8 mouse cellular contexts compared by ENCODE assay signal in genomic region chr4:133753375-133754190, GRCm38 (mm10). TPM values are rescaled to one million over a fixed set of nuclear protein-coding genes. Genes with fewer than 3 reads are reported as not detected.
DNase-seq lines count a peak whose midpoint lies in the region; ATAC-seq lines count a peak whose summit lies in the region.

No protein-coding gene starts in this region.

- no peaks in the 10 kb centered on the region for H3K9me3 ChIP-seq in liver, embryonic 11.5 days (ENCODE audit: control insufficient read depth, low read length)
- H3K9me3 ChIP-seq in neural tube, embryonic 14.5 days (ENCODE audit: control insufficient read depth, low read length): no peaks in the 10 kb centered on the region

- peak overlapping the region; percentile 100 for H3K4me3 ChIP-seq in liver, embryonic 11.5 days (ENCODE audit: low read depth, low read length)
- H3K4me3 ChIP-seq in neural tube, embryonic 14.5 days (ENCODE audit: low read depth, low read length): peak overlapping the region; percentile 100

- 0 out of 2 replicates have a peak, but pooled peaks cover 5% of the 10 kb centered on the region for H3K36me3 ChIP-seq in liver, embryonic 11.5 days (ENCODE audit: control insufficient read depth, insufficient read depth, low read length)
- H3K36me3 ChIP-seq in neural tube, embryonic 14.5 days (ENCODE audit: control insufficient read depth, insufficient read depth, low read length): no peaks in the 10 kb centered on the region

- H3K4me2 ChIP-seq in liver, embryonic 11.5 days: peak overlapping the region; percentile 99
- H3K4me2 ChIP-seq in neural tube, embryonic 14.5 days (ENCODE audit: low read depth, low read length): peak overlapping the region; percentile 91

- under 1% methylated on average over 48 of the region's 99 CpGs for WGBS in liver, embryonic 11.5 days
- 1% methylated on average over 39 of the region's 99 CpGs for WGBS in neural tube, embryonic 14.5 days

- peak overlapping the region; percentile 100 for H3K27ac ChIP-seq in liver, embryonic 11.5 days (ENCODE audit: low read depth, low read length)
- H3K27ac ChIP-seq in neural tube, embryonic 14.5 days (ENCODE audit: low read depth, low read length): peak overlapping the region; percentile 100

- H3K9ac ChIP-seq in liver, embryonic 11.5 days (ENCODE audit: low read depth, low read length): peak overlapping the region; percentile 100
- peak overlapping the region; percentile 100 for H3K9ac ChIP-seq in neural tube, embryonic 14.5 days (replicated peaks; ENCODE audit: low read depth, low read length)

- peak; percentile 42 to 67 for DNase-seq in left cerebral cortex, adult 18-20 months (ENCODE audit: low spot score in 2 of 2)
- DNase-seq in left cerebral cortex, adult 11 months (ENCODE audit: low spot score): no peak
- DNase-seq in embryo, embryonic 11.5 days (ENCODE audit: low read depth, low spot score): peak; percentile 75
- DNase-seq in heart, adult 8-10 months (ENCODE audit: low spot score): peak; percentile 58
- DNase-seq in kidney, adult 9 months: peak; percentile 65
- DNase-seq in liver, embryonic 11.5 days (ENCODE audit: low spot score): no peak
- peak; percentile 72 for DNase-seq in testis, postnatal 10 days (ENCODE audit: low spot score)

- no peaks in the 10 kb centered on the region for H3K27me3 ChIP-seq in liver, embryonic 11.5 days (replicated peaks; ENCODE audit: control insufficient read depth, insufficient read depth, low read length)
- no peaks in the 10 kb centered on the region for H3K27me3 ChIP-seq in neural tube, embryonic 14.5 days (ENCODE audit: control insufficient read depth, insufficient read depth, low read length)

- H3K4me1 ChIP-seq in liver, embryonic 11.5 days (replicated peaks; ENCODE audit: control insufficient read depth, insufficient read depth, low read length): peaks cover 34% of the 10 kb centered on the region
- H3K4me1 ChIP-seq in neural tube, embryonic 14.5 days (ENCODE audit: control insufficient read depth, insufficient read depth, low read length): peaks cover 37% of the 10 kb centered on the region

- ATAC-seq in liver, embryonic 11.5 days (replicated peaks; ENCODE audit: low FRiP score): peak; percentile 38
- ATAC-seq in neural tube, embryonic 14.5 days (ENCODE audit: low read depth): peak; percentile 63

RNA-seq across cellular contexts. Expression of gene Arid1a, which starts 3.0 kb away (rescaled TPM):
- total RNA-seq in left cerebral cortex, adult 18-20 months (2021): 10 to 100 TPM; 83.3 to 86.2 TPM
- total RNA-seq in heart, adult 8-10 months (2022): 10 to 100 TPM; 35.4 to 40.0 (median 37.0) TPM
- polyA plus RNA-seq in liver, embryonic 11.5 days (2014; fragmentation: Nextera tagmentation; extraction: Ambion mirVana): 26.6 and 32.4 TPM in 2 replicates
- polyA plus RNA-seq in neural tube, embryonic 14.5 days (2014; fragmentation: Nextera tagmentation; extraction: Ambion mirVana): 40.6 and 45.6 TPM in 2 replicates

Comparison
In these comparisons a context has a peak if more than half of its experiments do, and no peak if none do; other contexts are left out.
1. DNase-seq: peak in left cerebral cortex, adult 18-20 months (2 of 2), embryo, embryonic 11.5 days (single experiment), heart, adult 8-10 months (single experiment), kidney, adult 9 months (single experiment) and testis, postnatal 10 days (single experiment); none in left cerebral cortex, adult 11 months (single experiment) and liver, embryonic 11.5 days (single experiment).